Mouse (Mus musculus) lung, adult 2 months (tissue): Measurements from ENCODE around the gene Vsig10l.

Source experiments
- CTCF ChIP-seq: fragments of 200-500 bp; IDR thresholded peaks from 2 replicates; pipeline ENCODE4 v1.5.1; 2011; ENCODE audit warnings: mild to moderate bottlenecking, low read length, control low read depth; ENCODE audit not compliant: insufficient read depth
- POLR2A ChIP-seq: fragments of 200-500 bp; IDR thresholded peaks from 2 replicates; pipeline ENCODE4 v1.6.1; 2011; ENCODE audit warnings: low read depth, mild to moderate bottlenecking, control low read depth, low read length, borderline replicate concordance; ENCODE audit errors: extremely low read depth

DNA sequence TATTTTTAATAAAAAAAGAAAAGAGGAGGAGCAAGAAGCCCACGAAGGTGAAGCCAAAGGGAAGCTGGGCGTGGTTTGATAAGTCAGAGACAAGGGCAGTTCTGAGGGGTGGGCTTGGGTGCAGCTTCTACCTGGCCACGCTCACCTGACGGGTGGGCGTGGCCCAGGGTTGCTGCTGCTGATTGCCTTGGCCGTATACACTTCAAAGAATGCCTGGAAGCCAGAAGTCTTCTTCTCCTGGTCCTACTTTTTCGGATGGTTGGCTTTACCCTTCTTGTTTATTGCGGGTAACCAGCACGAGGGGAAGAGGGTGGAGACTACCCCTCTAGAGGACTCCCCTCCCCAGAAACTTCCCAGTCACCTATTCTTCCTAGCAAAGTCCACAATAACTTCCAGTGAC lies 20.3 kb upstream of the Vsig10l start:
- TF ChIP-seq POLR2A (no peak), CTCF (no peak)
